Mouse (Mus musculus): Measurements from ENCODE around the gene Spcs2. TPM values are rescaled to one million over a fixed set of nuclear protein-coding genes. Genes with fewer than 3 reads are reported as not detected.

Spcs2 gene
- polyA plus RNA-seq (2014; fragmentation: Illumina TruSeq; extraction: RNeasy Lipid Tissue Mini Kit (QIAGEN cat#74804); ENCODE audit: low read depth, low replicate concordance), result 329 TPM

GRCm38 (mm10) chr7:99863362-99863761, at the start of gene Spcs2:
Gene Spcs2 (minus strand): TSS chr7:99863462.

GRCm38 (mm10) chr7:99858813-99859585, 4.3 kb downstream of the Spcs2 start, which contains the start of gene Xrra1:
Gene Xrra1 (plus strand): TSS chr7:99859116.

GRCm38 (mm10) chr7:99828083-99828570, 35.1 kb downstream of the Spcs2 start, which contains the start of gene Neu3:
Gene Neu3 (minus strand): TSS chr7:99828417.

Other genes starting within 250 kb of the Spcs2 start
- gene Tpbgl, start 236.4 kb downstream of the Spcs2 start, polyA plus RNA-seq (2014; fragmentation: Illumina TruSeq; extraction: RNeasy Lipid Tissue Mini Kit (QIAGEN cat#74804); ENCODE audit: low read depth, low replicate concordance), result 11.3 TPM
- 14.8 TPM for gene Slco2b1, start 152.1 kb downstream of the Spcs2 start, polyA plus RNA-seq (2014; fragmentation: Illumina TruSeq; extraction: RNeasy Lipid Tissue Mini Kit (QIAGEN cat#74804); ENCODE audit: low read depth, low replicate concordance)
- gene Olfr520, start 133.2 kb downstream of the Spcs2 start, polyA plus RNA-seq (2014; fragmentation: Illumina TruSeq; extraction: RNeasy Lipid Tissue Mini Kit (QIAGEN cat#74804); ENCODE audit: low read depth, low replicate concordance), result not detected
- not detected for gene Olfr521, start 100.0 kb downstream of the Spcs2 start, polyA plus RNA-seq (2014; fragmentation: Illumina TruSeq; extraction: RNeasy Lipid Tissue Mini Kit (QIAGEN cat#74804); ENCODE audit: low read depth, low replicate concordance)
- 3.4 TPM for gene Neu3, start 35.0 kb downstream of the Spcs2 start, polyA plus RNA-seq (2014; fragmentation: Illumina TruSeq; extraction: RNeasy Lipid Tissue Mini Kit (QIAGEN cat#74804); ENCODE audit: low read depth, low replicate concordance)
- gene Xrra1, start 4.3 kb downstream of the Spcs2 start, polyA plus RNA-seq (2014; fragmentation: Illumina TruSeq; extraction: RNeasy Lipid Tissue Mini Kit (QIAGEN cat#74804); ENCODE audit: low read depth, low replicate concordance), result 0.29 TPM
- 11.3 TPM for gene Rnf169, start 117.0 kb upstream of the Spcs2 start, polyA plus RNA-seq (2014; fragmentation: Illumina TruSeq; extraction: RNeasy Lipid Tissue Mini Kit (QIAGEN cat#74804); ENCODE audit: low read depth, low replicate concordance)
- not detected for gene Chrdl2, start 142.7 kb upstream of the Spcs2 start, polyA plus RNA-seq (2014; fragmentation: Illumina TruSeq; extraction: RNeasy Lipid Tissue Mini Kit (QIAGEN cat#74804); ENCODE audit: low read depth, low replicate concordance)

Measured in adrenal gland, adult 10 weeks (tissue).